Mouse (Mus musculus): ENCODE measurements around the gene Nsd2. TPM values are rescaled to one million over a fixed set of nuclear protein-coding genes. Genes with fewer than 3 reads are reported as not detected.
"Not testable (repeated sequence)": the region's sequence is repeated elsewhere in the genome, so short reads cannot be mapped to it uniquely, and the experiment has no call there.

Nsd2 gene
- polyA plus RNA-seq, 1 experiment from 2014 or later: 46.6 TPM

GRCm38 (mm10) chr5:33936120-33936707 lies 115.7 kb downstream of the Nsd2 start, which contains the start of gene Nelfa:
Nelfa (minus strand) TSS chr5:33936413.
- Histone ChIP-seq H3K36me3 (ENCODE audit: insufficient read depth, low read length) (peaks cover 18% of the 10 kb centered on the region), H3K9me3 (ENCODE audit: low read length) (peaks cover 12% of the 10 kb centered on the region; the same call in 1 of the 2 replicates), H3K4me3 (ENCODE audit: low read length) (peak within 1 kb of the TSS; percentile 89), H3K27me3 (ENCODE audit: insufficient read depth, low read length) (no peaks in the 10 kb centered on the region), H3K4me1 (ENCODE audit: insufficient read depth, low read length) (peaks cover 19% of the 10 kb centered on the region), H3K27ac (ENCODE audit: low read length) (peak within 1 kb of the TSS; percentile 92), H3K9ac (replicated peaks; ENCODE audit: low read length) (peak within 1 kb of the TSS; percentile 90), H3K4me2 (replicated peaks; ENCODE audit: low read depth, low read length) (peak within 1 kb of the TSS; percentile 73)
- peak; percentile 97 for ATAC-seq (ENCODE audit: low FRiP score, low TSS enrichment)
- under 1% methylated on average over 61 of the region's 61 CpGs for WGBS

DNA sequence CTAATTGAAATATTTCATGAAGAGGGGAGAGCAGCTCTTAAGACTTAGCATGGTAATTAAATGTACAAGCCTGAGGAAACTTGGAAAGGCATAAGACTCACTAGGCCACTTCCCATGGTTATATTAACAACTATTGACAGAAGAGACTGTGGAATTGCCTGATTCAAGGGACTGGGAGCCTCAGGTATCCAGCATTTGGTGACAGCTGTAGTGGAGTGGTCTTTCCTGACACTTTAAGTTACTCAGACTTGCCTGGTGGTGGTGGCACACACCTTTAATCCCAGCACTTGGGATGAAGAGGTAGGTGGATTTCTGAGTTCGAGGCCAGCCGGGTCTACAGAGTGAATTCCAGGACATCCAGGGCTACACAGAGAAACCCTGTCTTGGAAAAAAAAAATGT lies 116.7 kb downstream of the Nsd2 start:
- Histone ChIP-seq H3K9me3 (ENCODE audit: low read length) (peaks cover 17% of the 10 kb centered on the region; the same call in 1 of the 2 replicates), H3K9ac (replicated peaks; ENCODE audit: low read length) (no peak overlapping the region), H3K27me3 (ENCODE audit: insufficient read depth, low read length) (no peaks in the 10 kb centered on the region), H3K4me3 (ENCODE audit: low read length) (no peak overlapping the region), H3K4me2 (replicated peaks; ENCODE audit: low read depth, low read length) (peak overlapping the region; percentile 73), H3K4me1 (ENCODE audit: insufficient read depth, low read length) (peaks cover 19% of the 10 kb centered on the region), H3K36me3 (ENCODE audit: insufficient read depth, low read length) (peaks cover 15% of the 10 kb centered on the region), H3K27ac (ENCODE audit: low read length) (no peak overlapping the region)
- no peak for ATAC-seq (ENCODE audit: low FRiP score, low TSS enrichment)
- WGBS: 100% methylated on average over 2 of the region's 2 CpGs

DNA sequence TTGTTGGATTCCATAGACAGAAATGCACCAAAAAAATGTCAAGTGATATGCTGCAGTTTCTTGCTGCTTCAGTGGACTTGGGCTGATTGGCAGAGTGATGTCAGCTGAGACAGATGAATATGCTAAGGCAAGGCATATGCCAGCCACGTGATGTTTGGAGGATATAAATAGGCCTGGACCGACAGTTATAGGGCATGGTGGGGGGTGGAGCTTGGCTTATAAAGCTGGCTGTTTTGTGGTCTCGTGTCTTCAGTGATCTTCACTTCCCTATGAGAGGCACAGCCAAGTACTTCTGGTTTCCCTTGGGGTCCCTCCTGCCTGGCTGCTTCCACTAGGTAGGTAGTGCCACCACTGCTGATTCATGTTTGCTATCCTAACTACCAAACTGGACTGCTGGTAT lies 117.9 kb downstream of the Nsd2 start:
- peaks cover 19% of the 10 kb centered on the region for H3K4me1 ChIP-seq (ENCODE audit: insufficient read depth, low read length)
- 91% methylated on average over 3 of the region's 3 CpGs for WGBS
- peaks cover 15% of the 10 kb centered on the region for H3K36me3 ChIP-seq (ENCODE audit: insufficient read depth, low read length)
- ATAC-seq (ENCODE audit: low FRiP score, low TSS enrichment): no peak
- H3K9ac ChIP-seq (replicated peaks; ENCODE audit: low read length): no peak overlapping the region
- H3K27me3 ChIP-seq (ENCODE audit: insufficient read depth, low read length): no peaks in the 10 kb centered on the region
- H3K9me3 ChIP-seq (ENCODE audit: low read length): peaks cover 20% of the 10 kb centered on the region; the same call in 1 of the 2 replicates
- no peak overlapping the region for H3K4me3 ChIP-seq (ENCODE audit: low read length)
- H3K4me2 ChIP-seq (replicated peaks; ENCODE audit: low read depth, low read length): no peak overlapping the region
- H3K27ac ChIP-seq (ENCODE audit: low read length): no peak overlapping the region

DNA sequence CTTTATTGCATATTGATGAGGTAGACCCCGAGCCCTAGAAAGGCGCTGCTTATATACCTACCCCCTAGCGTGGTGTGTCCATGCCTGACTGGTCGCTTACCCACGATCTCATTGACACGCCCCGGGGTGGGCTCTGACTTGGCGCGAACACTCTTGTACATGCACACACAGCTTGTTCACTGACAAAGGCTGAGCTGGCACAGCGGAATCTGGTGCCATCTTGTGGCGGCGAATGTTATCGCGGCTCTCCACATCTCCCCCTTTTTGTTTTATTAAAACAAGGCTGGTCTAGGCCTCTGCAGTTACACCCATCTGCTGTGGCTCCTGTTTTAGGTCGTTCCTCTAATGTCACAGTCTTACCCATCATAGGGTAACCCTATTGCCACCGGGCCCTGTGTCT lies 126.5 kb downstream of the Nsd2 start:
- not testable (repeated sequence) for H3K4me2 ChIP-seq (replicated peaks; ENCODE audit: low read depth, low read length); H3K9ac ChIP-seq (replicated peaks; ENCODE audit: low read length); H3K27me3 ChIP-seq (ENCODE audit: insufficient read depth, low read length); H3K4me3 ChIP-seq (ENCODE audit: low read length); H3K27ac ChIP-seq (ENCODE audit: low read length); H3K4me1 ChIP-seq (ENCODE audit: insufficient read depth, low read length); H3K36me3 ChIP-seq (ENCODE audit: insufficient read depth, low read length); ATAC-seq (ENCODE audit: low FRiP score, low TSS enrichment)
- peaks cover 32% of the 10 kb centered on the region for H3K9me3 ChIP-seq (ENCODE audit: low read length)
- 87% methylated on average over 16 of the region's 16 CpGs for WGBS

Small RNA genes lying within 50 kb of the gene (microRNA-seq; reads per million reads assigned to microRNA genes)
- 0.47 reads per million for gene Mir7024

Other genes starting within 250 kb of the Nsd2 start
- 62.6 and 65.7 TPM in 2 replicates for gene Fam53a, start 191.1 kb upstream of the Nsd2 start, polyA plus RNA-seq (2015; fragmentation: Nextera tagmentation; extraction: Ambion mirVana)
- 0.29 and 0.58 TPM in 2 replicates for gene Gm9903, start 190.8 kb upstream of the Nsd2 start, polyA plus RNA-seq (2015; fragmentation: Nextera tagmentation; extraction: Ambion mirVana)
- 227 and 228 TPM in 2 replicates for gene Slbp, start 168.2 kb upstream of the Nsd2 start, polyA plus RNA-seq (2015; fragmentation: Nextera tagmentation; extraction: Ambion mirVana)
- gene Tacc3, start 162.6 kb upstream of the Nsd2 start, polyA plus RNA-seq (2015; fragmentation: Nextera tagmentation; extraction: Ambion mirVana): 186 and 192 TPM in 2 replicates
- gene Tmem129, start 162.3 kb upstream of the Nsd2 start, polyA plus RNA-seq (2015; fragmentation: Nextera tagmentation; extraction: Ambion mirVana): 48.5 and 50.8 TPM in 2 replicates
- gene Fgfr3, start 99.1 kb upstream of the Nsd2 start, polyA plus RNA-seq (2015; fragmentation: Nextera tagmentation; extraction: Ambion mirVana): 19.1 and 21.9 TPM in 2 replicates
- 47.0 and 49.5 TPM in 2 replicates for gene Letm1, start 37.9 kb upstream of the Nsd2 start, polyA plus RNA-seq (2015; fragmentation: Nextera tagmentation; extraction: Ambion mirVana)
- 64.1 and 70.2 TPM in 2 replicates for gene Nelfa, start 115.7 kb downstream of the Nsd2 start, polyA plus RNA-seq (2015; fragmentation: Nextera tagmentation; extraction: Ambion mirVana)
- 91.1 and 91.5 TPM in 2 replicates for gene Gm1673, start 162.7 kb downstream of the Nsd2 start, polyA plus RNA-seq (2015; fragmentation: Nextera tagmentation; extraction: Ambion mirVana)
- gene Nat8l, start 175.3 kb downstream of the Nsd2 start, polyA plus RNA-seq (2015; fragmentation: Nextera tagmentation; extraction: Ambion mirVana): 0.35 and 0.42 TPM in 2 replicates

All from kidney, embryonic 16.5 days (tissue).